Mouse (Mus musculus) heart, embryonic 15.5 days (tissue): ENCODE data around the gene Dctn5. TPM values are rescaled to one million over a fixed set of nuclear protein-coding genes. Genes with fewer than 3 reads are reported as not detected.

Experiments
- ATAC-seq: fragments of 200-750 bp; cut with Nextera tagmentation; replicated peaks from 2 replicates; pipeline ENCODE4 v1.8.0; 2017; ENCODE audit warnings: low read depth, moderate TSS enrichment; ENCODE audit not compliant: insufficient number of reproducible peaks, insufficient read depth, low FRiP score
- H3K27ac ChIP-seq: fragments of 300-500 bp; sonication (generic); 2 replicates; pipeline ENCODE4 v1.5.1; 2015; ENCODE audit warnings: mild to moderate bottlenecking, inconsistent platforms
- H3K27me3 ChIP-seq: fragments of 300-500 bp; sonication (generic); 2 replicates; pipeline ENCODE4 v1.6.1; 2015; ENCODE audit warnings: inconsistent platforms
- H3K36me3 ChIP-seq: fragments of 300-500 bp; sonication (generic); 2 replicates; pipeline ENCODE4 v1.6.1; 2015; ENCODE audit warnings: mild to moderate bottlenecking, inconsistent platforms
- H3K4me1 ChIP-seq: fragments of 300-500 bp; sonication (generic); replicated peaks from 2 replicates; pipeline ENCODE4 v1.6.1; 2015; ENCODE audit warnings: inconsistent platforms
- H3K4me2 ChIP-seq: fragments of 300-500 bp; sonication (generic); 2 replicates; pipeline ENCODE4 v1.6.1; 2015; ENCODE audit warnings: inconsistent platforms, mild to moderate bottlenecking, moderate library complexity
- H3K4me3 ChIP-seq: fragments of 300-500 bp; sonication (generic); 2 replicates; pipeline ENCODE4 v1.5.1; 2015; ENCODE audit warnings: mild to moderate bottlenecking, inconsistent platforms
- H3K9ac ChIP-seq: fragments of 300-500 bp; sonication (generic); 2 replicates; pipeline ENCODE4 v1.6.1; 2015; ENCODE audit warnings: mild to moderate bottlenecking, inconsistent platforms
- H3K9me3 ChIP-seq: fragments of 300-500 bp; sonication (generic); replicated peaks from 2 replicates; pipeline ENCODE4 v1.6.1; 2016; ENCODE audit warnings: inconsistent platforms
- WGBS: fragments of 180-500 bp; shearing (Covaris S2); methylation state at CpG from one replicate; pipeline ENCODE4 v1.1.7; 2015; ENCODE audit warnings: mixed read lengths; 5-methylcytosine and 5-hydroxymethylcytosine counted together
- polyA plus RNA-seq: library from polyadenylated mRNA; unstranded; fragments of >200 nt; fragmentation: Nextera tagmentation; extraction: Ambion mirVana; gene quantifications from 2 replicates; pipeline ENCODE4 v1.2.1, GENCODE M21; 2015

The Dctn5 gene
- polyA plus RNA-seq, 1 experiment from 2014 or later, result 64.9 TPM

- H3K9me3 ChIP-seq, result no peaks in the 10 kb centered on the region
- WGBS, result 92% methylated on average over 11 of the region's 11 CpGs
- H3K36me3 ChIP-seq, result peaks cover 36% of the 10 kb centered on the region
- no peak overlapping the region for H3K9ac ChIP-seq
- no peak overlapping the region for H3K27ac ChIP-seq
- no peaks in the 10 kb centered on the region; the same call in 1 of the 2 replicates for H3K4me1 ChIP-seq
- ATAC-seq, result no peak
- H3K27me3 ChIP-seq, result no peaks in the 10 kb centered on the region
- no peak overlapping the region for H3K4me3 ChIP-seq
- no peak overlapping the region for H3K4me2 ChIP-seq
Observed at GRCm38 (mm10) chr7:122126946-122127345, 5.9 kb upstream of the Dctn5 start.

GRCm38 (mm10) chr7:122131834-122132233, 1.0 kb upstream of the Dctn5 start:
- no peaks in the 10 kb centered on the region for H3K27me3 ChIP-seq
- no peaks in the 10 kb centered on the region for H3K9me3 ChIP-seq
- no peak overlapping the region for H3K27ac ChIP-seq
- H3K4me1 ChIP-seq, result peaks cover 11% of the 10 kb centered on the region
- peaks cover 31% of the 10 kb centered on the region for H3K36me3 ChIP-seq
- 0 out of 2 replicates have a peak overlapping the region, but pooled peaks have one; percentile 86 for H3K9ac ChIP-seq
- peak overlapping the region; percentile 90 for H3K4me3 ChIP-seq
- no peak for ATAC-seq
- H3K4me2 ChIP-seq, result peak overlapping the region; percentile 84

DNA sequence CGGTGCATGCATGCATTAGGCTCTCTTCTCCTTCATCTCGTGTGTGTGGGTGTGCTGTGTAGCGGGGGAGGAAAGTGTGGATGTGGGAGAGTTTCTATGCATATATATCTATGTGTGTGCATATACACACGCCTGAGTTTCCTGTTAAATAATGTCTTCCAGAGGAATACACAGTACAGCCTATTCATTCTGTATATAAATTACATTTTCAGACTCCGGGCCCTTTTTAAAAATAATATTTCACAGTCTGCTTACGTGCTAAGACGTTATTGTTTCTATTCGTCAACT, 441 bp downstream of the Dctn5 start:
- H3K4me2 ChIP-seq, result peak overlapping the region; percentile 63
- peak overlapping the region; percentile 86 for H3K9ac ChIP-seq
- peaks cover 40% of the 10 kb centered on the region for H3K36me3 ChIP-seq
- peak overlapping the region; percentile 90 for H3K4me3 ChIP-seq
- H3K27me3 ChIP-seq, result no peaks in the 10 kb centered on the region
- 16% methylated on average over 8 of the region's 8 CpGs for WGBS
- H3K4me1 ChIP-seq, result peaks cover 11% of the 10 kb centered on the region
- ATAC-seq, result no peak
- no peaks in the 10 kb centered on the region for H3K9me3 ChIP-seq
- peak overlapping the region; percentile 80 for H3K27ac ChIP-seq

DNA sequence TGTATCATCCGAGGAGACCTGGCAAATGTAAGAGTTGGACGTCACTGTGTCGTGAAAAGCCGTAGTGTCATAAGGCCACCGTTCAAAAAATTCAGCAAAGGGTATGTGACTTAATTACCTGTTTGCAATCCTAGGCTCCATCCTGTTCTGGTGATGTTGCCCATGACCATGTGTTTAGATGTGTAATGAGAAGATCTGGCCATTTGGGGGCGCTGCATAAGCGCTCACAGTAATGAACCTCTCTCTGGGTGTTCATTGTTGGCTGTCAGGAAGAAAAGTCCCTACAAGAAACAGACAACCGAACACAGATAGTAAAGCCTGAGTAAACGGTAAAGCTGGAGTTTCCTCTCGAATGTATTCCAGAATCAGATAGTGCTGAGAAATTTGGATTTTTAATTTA, 2.2 kb downstream of the Dctn5 start:
- Histone ChIP-seq H3K9me3 (no peaks in the 10 kb centered on the region), H3K36me3 (peaks cover 56% of the 10 kb centered on the region), H3K4me1 (peaks cover 11% of the 10 kb centered on the region), H3K27me3 (no peaks in the 10 kb centered on the region), H3K9ac (no peak overlapping the region), H3K4me3 (no peak overlapping the region), H3K4me2 (no peak overlapping the region), H3K27ac (no peak overlapping the region)
- WGBS, result 68% methylated on average over 10 of the region's 10 CpGs
- ATAC-seq, result no peak

DNA sequence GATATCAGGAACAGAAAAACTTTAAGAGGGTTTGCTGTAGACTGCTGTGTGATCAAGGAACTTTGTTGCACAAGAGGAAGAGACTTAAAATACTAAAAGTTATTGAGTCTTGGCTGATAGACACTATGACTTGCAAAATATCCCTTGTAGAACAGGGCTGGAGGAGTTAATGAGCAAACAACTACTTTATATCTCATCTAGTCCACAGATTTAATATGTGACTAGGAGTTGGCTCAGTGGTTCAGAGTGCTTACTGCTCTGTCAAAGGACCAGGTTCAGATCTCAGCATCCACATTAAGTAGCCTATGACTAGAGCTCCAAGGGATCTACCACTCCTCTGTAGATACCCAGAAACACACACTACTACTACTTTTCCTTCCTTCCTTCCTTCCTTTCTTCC, 4.2 kb downstream of the Dctn5 start:
- H3K36me3 ChIP-seq, result peaks cover 66% of the 10 kb centered on the region
- no peak for ATAC-seq
- no peak overlapping the region for H3K4me3 ChIP-seq
- H3K4me1 ChIP-seq, result peaks cover 10% of the 10 kb centered on the region
- no peaks in the 10 kb centered on the region for H3K27me3 ChIP-seq
- H3K27ac ChIP-seq, result no peak overlapping the region
- no peaks in the 10 kb centered on the region for H3K9me3 ChIP-seq
- H3K4me2 ChIP-seq, result no peak overlapping the region
- H3K9ac ChIP-seq, result no peak overlapping the region

- ATAC-seq, result no peak
- WGBS, result 87% methylated on average over 5 of the region's 5 CpGs
- H3K27me3 ChIP-seq, result no peaks in the 10 kb centered on the region
- no peak overlapping the region for H3K4me3 ChIP-seq
- peaks cover 7% of the 10 kb centered on the region for H3K4me1 ChIP-seq
- no peak overlapping the region for H3K9ac ChIP-seq
- H3K27ac ChIP-seq, result no peak overlapping the region
- H3K9me3 ChIP-seq, result no peaks in the 10 kb centered on the region
- H3K4me2 ChIP-seq, result no peak overlapping the region
- peaks cover 71% of the 10 kb centered on the region for H3K36me3 ChIP-seq
Observed at GRCm38 (mm10) chr7:122138190-122138589, 5.3 kb downstream of the Dctn5 start.

- H3K4me1 ChIP-seq, result no peaks in the 10 kb centered on the region
- no peak overlapping the region for H3K9ac ChIP-seq
- peaks cover 80% of the 10 kb centered on the region for H3K36me3 ChIP-seq
- H3K9me3 ChIP-seq, result no peaks in the 10 kb centered on the region
- no peak for ATAC-seq
- no peak overlapping the region for H3K4me2 ChIP-seq
- no peak overlapping the region for H3K27ac ChIP-seq
- H3K27me3 ChIP-seq, result no peaks in the 10 kb centered on the region
- H3K4me3 ChIP-seq, result no peak overlapping the region
Observed at GRCm38 (mm10) chr7:122140991-122141390, 8.2 kb downstream of the Dctn5 start.

GRCm38 (mm10) chr7:122152473-122152872, 19.6 kb downstream of the Dctn5 start:
- no peak overlapping the region for H3K4me3 ChIP-seq

GRCm38 (mm10) chr7:122158488-122158887, 25.6 kb downstream of the Dctn5 start:
- Histone ChIP-seq H3K4me1 (peaks cover 39% of the 10 kb centered on the region), H3K27ac (peak overlapping the region; percentile 76), H3K4me3 (peak overlapping the region; percentile 70), H3K36me3 (peaks cover 18% of the 10 kb centered on the region), H3K4me2 (peak overlapping the region; percentile 84), H3K9ac (peak overlapping the region; percentile 68), H3K9me3 (no peaks in the 10 kb centered on the region), H3K27me3 (no peaks in the 10 kb centered on the region)
- 5% methylated on average over 13 of the region's 13 CpGs for WGBS
- no peak; the same call in 1 of the 2 replicates for ATAC-seq

More at GRCm38 (mm10) chr7:122152473-122152872, 19.6 kb downstream of the Dctn5 start:
- Histone ChIP-seq H3K4me2 (no peak overlapping the region), H3K9me3 (no peaks in the 10 kb centered on the region), H3K36me3 (peaks cover 24% of the 10 kb centered on the region), H3K4me1 (peaks cover 3% of the 10 kb centered on the region; the same call in 1 of the 2 replicates), H3K27ac (no peak overlapping the region), H3K27me3 (no peaks in the 10 kb centered on the region), H3K9ac (no peak overlapping the region)
- 83% methylated on average over 4 of the region's 4 CpGs for WGBS
- no peak for ATAC-seq

DNA sequence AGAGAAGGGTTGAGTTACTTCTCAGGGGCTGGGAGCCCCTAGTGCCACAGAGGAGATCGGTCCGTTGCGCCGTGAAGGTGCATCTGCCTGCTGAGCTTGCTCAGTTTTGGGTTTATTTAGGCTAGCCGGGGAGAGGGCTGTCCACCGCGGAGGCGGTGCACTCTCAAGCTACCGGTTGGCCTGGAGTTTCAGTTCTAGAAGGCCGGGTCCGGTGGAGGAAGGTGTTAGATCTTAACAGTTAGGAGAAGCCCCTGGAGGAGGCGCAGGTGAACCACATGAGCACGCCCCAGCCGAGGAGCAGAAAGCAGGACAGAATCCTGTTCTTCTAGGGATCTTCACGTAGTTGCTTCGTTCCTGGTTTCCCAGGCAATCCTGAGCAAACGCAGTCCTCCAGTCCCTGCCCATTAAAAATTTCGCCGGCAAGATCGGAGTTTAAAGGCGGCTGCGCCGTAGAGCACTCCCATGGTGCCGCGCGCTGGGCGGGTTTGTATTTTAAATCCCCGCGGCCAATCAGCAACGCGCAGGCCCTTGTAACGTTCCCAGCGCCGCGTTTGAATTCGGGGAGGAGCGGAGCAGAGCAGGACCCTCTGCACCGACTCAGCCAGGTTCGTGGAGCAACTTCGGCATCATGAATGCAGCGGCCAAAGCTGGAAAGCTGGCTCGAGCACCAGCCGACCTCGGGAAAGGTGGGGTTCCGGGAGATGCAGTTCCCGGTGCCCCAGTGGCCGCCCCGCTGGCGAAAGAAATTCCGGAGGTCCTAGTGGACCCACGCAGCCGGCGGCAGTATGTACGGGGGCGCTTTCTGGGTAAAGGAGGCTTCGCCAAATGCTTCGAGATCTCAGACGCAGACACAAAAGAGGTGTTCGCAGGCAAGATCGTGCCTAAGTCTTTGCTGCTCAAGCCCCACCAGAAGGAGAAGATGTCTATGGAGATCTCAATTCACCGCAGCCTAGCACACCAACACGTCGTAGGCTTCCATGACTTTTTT, 26.4 kb downstream of the Dctn5 start, which contains the start of gene Plk1:
TSS of gene Plk1 (plus strand) at position 525 of the 988 bp plus-strand sequence.
- peak within 1 kb of the TSS; percentile 76 for H3K27ac ChIP-seq
- WGBS, result under 1% methylated on average over 63 of the region's 63 CpGs
- H3K4me3 ChIP-seq, result peak within 1 kb of the TSS; percentile 70
- H3K4me2 ChIP-seq, result peak within 1 kb of the TSS; percentile 84
- peaks cover 39% of the 10 kb centered on the region for H3K4me1 ChIP-seq
- no peaks in the 10 kb centered on the region for H3K9me3 ChIP-seq
- ATAC-seq, result peak; percentile 87
- H3K27me3 ChIP-seq, result no peaks in the 10 kb centered on the region
- peak within 1 kb of the TSS; percentile 68 for H3K9ac ChIP-seq
- peaks cover 23% of the 10 kb centered on the region for H3K36me3 ChIP-seq

DNA sequence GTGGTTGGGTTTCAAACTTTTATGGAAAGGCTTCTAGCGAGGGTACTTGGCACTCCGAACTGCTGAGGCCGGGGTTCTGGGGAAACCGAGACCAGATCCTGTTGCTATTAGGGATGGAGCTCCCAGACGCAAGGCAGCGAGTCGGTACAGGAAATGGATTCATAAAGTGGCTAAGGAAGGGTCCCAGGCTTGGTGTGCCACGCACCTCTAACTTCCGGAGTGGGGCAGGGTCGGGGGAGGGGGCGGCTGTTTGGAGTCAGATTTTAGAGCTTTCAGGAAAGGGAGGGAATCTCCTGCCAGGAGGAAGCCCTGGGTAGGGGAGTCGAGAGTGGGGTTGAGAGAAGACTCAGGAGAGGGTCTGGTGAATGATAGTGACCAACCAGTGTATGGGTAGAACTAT, 27.2 kb downstream of the Dctn5 start:
- Histone ChIP-seq H3K9me3 (no peaks in the 10 kb centered on the region), H3K27me3 (no peaks in the 10 kb centered on the region), H3K4me3 (peak overlapping the region; percentile 70), H3K27ac (peak overlapping the region; percentile 76; the same call in 1 of the 2 replicates), H3K4me1 (peaks cover 39% of the 10 kb centered on the region), H3K4me2 (peak overlapping the region; percentile 84), H3K36me3 (peaks cover 29% of the 10 kb centered on the region), H3K9ac (peak overlapping the region; percentile 67)
- WGBS, result under 1% methylated on average over 12 of the region's 12 CpGs
- no peak for ATAC-seq

DNA sequence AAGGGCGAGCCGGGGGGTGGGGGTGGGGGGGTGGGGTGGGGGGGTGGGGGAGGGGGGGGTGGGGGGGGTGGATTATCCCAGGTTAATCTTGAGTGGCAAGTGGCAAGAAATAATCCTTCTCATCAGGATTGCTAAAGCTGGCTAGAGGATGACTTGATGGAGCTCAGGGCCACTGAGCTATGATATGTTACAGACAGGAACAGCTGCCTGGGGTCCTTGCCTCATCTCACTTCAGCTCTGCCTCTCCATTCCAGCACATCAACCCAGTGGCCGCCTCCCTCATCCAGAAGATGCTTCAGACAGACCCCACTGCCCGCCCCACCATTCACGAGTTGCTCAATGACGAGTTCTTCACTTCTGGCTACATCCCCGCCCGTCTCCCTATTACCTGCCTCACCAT, 30.9 kb downstream of the Dctn5 start:
- no peaks in the 10 kb centered on the region for H3K9me3 ChIP-seq
- H3K4me2 ChIP-seq, result no peak overlapping the region
- peaks cover 29% of the 10 kb centered on the region for H3K4me1 ChIP-seq
- no peaks in the 10 kb centered on the region for H3K27me3 ChIP-seq
- WGBS, result 94% methylated on average over 8 of the region's 8 CpGs
- H3K36me3 ChIP-seq, result peaks cover 61% of the 10 kb centered on the region
- H3K9ac ChIP-seq, result no peak overlapping the region
- ATAC-seq, result no peak
- no peak overlapping the region for H3K4me3 ChIP-seq
- no peak overlapping the region for H3K27ac ChIP-seq
